Mouse (Mus musculus): Measurements from ENCODE around the gene Denr.

Denr gene

DNA sequence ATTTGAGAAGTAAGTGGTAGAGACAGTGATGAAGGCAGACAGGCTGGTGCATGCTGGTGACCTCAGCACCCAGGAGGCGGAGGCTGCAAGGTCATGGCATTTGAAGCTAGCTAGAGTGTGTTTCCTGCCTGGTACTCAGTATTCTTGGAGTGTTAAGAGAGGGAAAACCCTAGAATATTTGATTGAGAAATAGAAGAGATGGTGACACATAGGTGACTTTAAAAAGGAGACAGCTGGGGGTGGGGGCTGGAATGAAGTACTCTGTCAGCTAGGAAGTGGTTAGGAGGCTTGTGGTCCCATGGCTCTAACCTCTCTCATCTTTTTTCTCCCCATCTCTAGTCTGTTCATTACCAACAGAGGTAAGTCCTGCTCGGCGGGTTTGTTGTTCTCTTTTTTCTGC lies 7.9 kb downstream of the Denr start:
- DNase-seq, result no peak

GRCm38 (mm10) chr5:123922112-123922511 lies 15.1 kb downstream of the Denr start:
- DNase-seq, result no peak

- no peak for DNase-seq
Observed at GRCm38 (mm10) chr5:123927118-123927517, 20.1 kb downstream of the Denr start, which contains the start of gene Gm43518. Gm43518 (plus strand) TSS chr5:123927418.

- peak; percentile 96 to 98 for DNase-seq
Observed at GRCm38 (mm10) chr5:123930508-123930989, 23.6 kb downstream of the Denr start, which contains the start of gene Ccdc62. Ccdc62 (plus strand) TSS chr5:123930679.

GRCm38 (mm10) chr5:123931131-123931530 lies 24.2 kb downstream of the Denr start:
- no peak for DNase-seq

- no peak for DNase-seq
Observed at GRCm38 (mm10) chr5:123932927-123933326, 26.0 kb downstream of the Denr start.

DNA sequence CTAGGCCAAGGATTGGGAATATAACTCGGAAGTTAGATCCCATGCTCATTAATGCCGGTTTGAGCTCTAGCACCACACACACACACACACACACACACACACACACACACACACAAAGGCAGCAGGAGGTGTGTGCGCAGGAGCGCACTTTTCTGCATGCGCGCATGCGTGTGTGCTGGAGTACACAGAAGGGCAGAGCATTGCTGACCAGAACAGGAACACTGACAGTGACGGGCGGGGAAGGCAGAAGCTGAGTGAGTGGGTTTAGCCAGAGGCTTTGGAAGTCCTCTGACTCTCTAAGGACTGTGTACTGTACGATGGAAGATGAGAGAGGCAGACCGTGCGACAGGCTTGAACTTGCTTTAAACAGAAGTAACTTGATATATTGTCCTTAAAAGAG lies 26.6 kb downstream of the Denr start:
- no peak for DNase-seq

- peak; percentile 43 to 55 for DNase-seq
Observed at GRCm38 (mm10) chr5:123933957-123934591, 27.1 kb downstream of the Denr start.

DNA sequence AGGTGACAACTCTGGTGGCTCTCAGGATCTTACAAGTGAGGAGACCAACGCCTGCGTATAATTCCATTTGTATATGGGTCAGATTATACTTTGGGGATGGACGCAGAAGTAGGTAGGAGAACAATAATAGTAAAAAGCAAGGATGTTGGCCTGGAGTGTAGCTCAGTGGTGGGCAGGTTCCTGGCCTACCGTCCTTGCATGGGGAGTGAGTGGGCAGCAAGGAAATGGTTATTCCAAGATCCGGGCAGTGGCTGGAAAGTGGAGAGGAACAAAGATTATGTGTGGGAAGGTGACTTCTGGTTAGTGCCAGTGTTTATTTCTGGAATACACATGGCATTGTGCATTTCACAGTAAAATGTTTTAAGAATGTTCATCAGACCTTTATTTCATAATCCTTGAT lies 29.0 kb downstream of the Denr start:
- DNase-seq, result no peak

DNA sequence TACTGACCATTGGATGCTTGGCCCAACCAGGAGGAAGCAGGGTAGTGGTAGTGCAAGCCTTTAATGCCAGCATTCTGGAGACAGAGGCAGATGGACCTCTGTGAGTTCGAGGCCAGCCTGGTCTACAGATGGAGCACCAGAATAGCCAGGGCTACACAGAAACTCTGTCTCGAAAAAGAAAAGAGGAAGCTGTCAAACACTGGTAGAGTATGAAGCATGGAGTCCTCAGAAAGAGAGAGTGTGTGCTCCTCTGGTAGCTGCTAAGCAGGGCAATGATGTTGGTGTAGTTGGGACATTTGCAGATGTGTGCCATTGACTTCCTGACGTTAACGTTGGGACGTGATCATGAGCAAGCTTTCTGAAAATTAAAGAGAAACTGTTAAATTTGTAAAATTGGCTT lies 31.5 kb downstream of the Denr start:
- DNase-seq, result no peak

DNA sequence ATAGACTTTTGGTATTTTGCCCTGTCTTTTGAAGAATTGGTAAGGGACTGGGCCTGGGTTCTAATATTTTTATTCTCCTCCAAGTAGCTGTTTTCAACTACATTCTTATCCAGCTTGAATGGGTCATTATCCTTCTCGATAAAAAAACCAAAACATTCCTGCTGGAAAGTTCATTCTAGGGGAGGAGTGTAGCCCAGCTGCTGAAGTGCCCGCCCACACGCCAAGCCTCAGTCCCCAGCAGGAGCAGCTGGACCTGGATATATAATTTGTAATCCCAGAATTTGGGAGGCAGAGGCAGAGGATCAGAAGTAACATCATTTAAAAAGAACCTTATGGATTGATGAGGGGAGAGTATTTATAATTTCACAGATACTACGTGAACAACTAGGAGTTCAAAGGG lies 39.6 kb downstream of the Denr start:
- DNase-seq, result no peak

- DNase-seq, result peak; percentile 26
Observed at GRCm38 (mm10) chr5:123947041-123947761, 40.2 kb downstream of the Denr start.

GRCm38 (mm10) chr5:123952365-123953045 lies 45.5 kb downstream of the Denr start:
- DNase-seq, result no peak

DNA sequence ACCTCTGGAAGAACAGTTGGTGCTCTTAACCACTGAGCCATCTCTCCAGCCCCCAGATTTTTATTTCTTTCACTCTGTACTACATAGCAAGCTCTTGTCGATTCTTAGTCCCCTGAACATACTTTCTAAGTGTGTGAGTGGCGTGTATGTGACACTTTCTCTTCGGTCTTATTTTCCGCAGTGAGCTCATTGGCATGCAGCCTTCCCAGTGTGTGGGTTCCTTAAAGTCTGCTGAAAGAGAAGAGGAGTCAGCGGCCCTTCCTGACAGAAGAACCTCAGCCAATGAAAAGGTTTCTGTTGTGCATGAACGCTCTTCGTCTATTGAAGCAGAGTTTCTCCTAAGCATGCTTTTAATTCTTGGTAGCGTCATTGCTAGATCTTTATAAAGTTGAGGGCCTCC lies 50.2 kb downstream of the Denr start:
- DNase-seq, result no peak

DNA sequence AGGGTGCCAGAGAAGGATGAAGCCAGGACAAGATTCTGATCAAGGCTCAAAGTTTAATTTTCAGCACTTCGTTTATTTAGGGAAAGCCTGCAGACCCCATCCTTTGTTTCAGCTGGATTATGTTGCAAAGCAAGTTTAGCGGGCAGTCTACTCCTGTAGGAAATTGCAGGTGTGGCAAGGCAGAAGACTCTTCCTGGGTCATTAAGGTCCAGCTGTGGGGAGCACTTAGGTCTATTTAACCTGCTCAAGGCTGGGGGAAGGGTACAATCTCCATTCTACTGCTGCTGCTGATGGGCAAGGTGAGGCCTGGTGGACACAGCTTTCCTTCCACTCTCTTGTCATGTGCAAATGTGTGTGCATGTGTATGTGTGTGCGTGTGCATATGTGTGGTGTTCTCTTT lies 52.0 kb downstream of the Denr start:
- no peak for DNase-seq

DNA sequence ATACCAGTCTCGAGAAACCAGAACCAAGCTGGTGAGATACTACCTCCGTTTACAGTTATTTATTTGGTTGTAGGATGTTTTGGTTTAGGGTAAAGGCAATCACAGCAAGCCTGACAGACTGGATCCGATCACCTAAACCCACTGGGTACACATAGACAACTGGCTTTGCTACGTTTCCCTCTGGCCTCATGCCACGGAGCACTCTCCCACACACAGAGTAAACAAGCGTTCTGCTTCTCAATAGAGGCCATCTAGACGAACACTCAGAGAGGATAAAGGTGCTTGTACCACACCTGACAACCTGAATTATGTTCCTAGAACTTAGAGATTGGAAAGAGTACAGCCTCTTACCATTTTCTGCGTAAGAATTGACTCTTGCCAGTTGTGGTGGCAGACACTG lies 53.2 kb downstream of the Denr start:
- DNase-seq, result peak in 1 of 2 experiments; percentile 18

- DNase-seq, result peak in 1 of 2 experiments; percentile 10
Observed at GRCm38 (mm10) chr5:123961046-123961445, 54.1 kb downstream of the Denr start.

DNA sequence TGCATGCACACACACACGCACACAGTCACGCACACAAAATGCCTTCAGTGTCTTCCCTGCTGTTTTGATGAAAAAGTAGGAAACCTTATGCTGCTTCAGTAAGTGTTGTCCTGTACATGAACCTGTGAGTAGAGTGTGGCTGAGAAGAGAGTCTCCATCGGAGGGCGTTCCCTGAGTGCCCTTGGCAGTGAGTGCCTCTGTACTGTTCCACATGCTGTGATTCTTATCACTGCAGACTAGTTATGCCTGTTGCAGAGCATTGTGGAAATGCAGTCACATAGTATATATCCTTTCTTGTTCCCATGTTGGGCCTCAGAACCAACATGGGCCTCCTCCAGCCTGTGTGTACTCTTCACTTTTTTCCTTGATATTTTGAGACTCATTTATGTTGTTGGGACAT lies 57.2 kb downstream of the Denr start:
- peak in 1 of 2 experiments; percentile 27 for DNase-seq

GRCm38 (mm10) chr5:123966759-123967158 lies 59.8 kb downstream of the Denr start:
- DNase-seq, result no peak

GRCm38 (mm10) chr5:123968468-123968867 lies 61.5 kb downstream of the Denr start:
- no peak for DNase-seq

- DNase-seq, result peak; percentile 68 to 81
Observed at GRCm38 (mm10) chr5:123969216-123969615, 62.2 kb downstream of the Denr start.

DNA sequence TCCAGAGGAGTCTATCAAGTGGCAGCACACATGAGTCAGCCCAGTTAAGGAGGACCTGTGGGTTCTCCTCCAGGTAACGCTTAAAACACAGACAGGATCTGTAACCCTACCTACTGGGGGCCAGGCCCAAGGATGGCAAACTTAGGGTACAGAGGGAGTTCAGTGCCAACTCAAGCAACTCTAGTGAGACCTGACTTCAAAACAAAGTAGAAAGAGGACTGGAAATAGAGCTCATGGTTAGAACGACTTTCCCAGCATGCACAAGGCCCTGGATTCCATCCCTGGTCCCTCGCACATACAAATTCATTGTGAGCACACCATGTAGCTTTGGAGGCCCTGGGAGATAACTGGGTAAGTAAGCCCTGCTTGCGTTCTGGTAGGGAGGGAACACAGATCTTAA lies 63.6 kb downstream of the Denr start:
- no peak for DNase-seq

DNA sequence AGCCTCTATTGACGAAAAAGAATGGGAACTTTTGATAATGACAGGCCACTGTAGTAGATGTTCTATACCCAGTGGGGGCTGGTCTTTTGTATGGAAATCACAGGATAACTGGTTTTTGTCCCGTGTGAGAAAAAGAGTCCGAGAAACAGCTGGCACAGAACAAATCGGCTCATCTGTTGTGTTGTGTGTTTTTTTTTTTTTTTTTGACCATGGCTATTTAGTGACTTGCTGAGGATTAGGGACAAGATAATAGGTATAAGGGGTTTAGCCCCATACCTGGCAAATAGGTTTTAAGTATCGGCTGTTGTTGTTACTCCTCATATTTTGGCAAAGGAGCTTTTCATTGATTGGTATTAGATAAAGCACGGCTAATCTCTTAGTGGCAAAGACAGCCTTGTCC lies 65.5 kb downstream of the Denr start:
- DNase-seq, result no peak

Measured in kidney, postnatal 25 days (tissue).